Mouse (Mus musculus) erythroblast, embryonic 14.5 days (primary cell): ENCODE data around the gene Slc44a2.

Source experiments
- GATA1 ChIP-seq: IDR thresholded peaks from 2 replicates; pipeline ENCODE4 v1.6.1; 2012; ENCODE audit warnings: low read length, inconsistent platforms, mixed read lengths
- TAL1 ChIP-seq: IDR thresholded peaks from 3 replicates; pipeline ENCODE4 v1.6.1; 2012; ENCODE audit warnings: low read length, inconsistent platforms, mixed read lengths

DNA sequence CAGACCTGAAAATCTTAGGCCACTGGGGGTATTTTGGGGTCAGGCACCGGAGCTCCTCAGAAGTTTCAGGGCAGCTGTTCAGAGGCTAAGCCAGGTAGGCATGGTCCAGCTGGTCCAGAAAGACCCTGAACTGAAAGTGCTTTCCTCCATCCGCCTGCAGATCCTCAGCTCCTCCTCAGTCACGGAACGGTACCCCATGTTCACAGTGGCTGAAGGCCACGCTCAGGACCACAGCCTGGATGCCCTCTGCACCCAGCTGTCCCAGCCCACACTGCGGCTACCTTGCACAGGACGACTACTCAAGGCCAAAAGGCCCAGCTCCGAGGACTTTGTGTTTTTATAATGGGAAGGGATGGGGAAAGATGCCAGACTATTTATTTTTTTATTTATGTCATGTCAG lies 47.4 kb upstream of the Slc44a2 start:
- TF ChIP-seq TAL1, result no peak
- TF ChIP-seq GATA1, result no peak
